Mouse (Mus musculus) intestine, embryonic 15.5 days (tissue): Measurements from ENCODE around the gene Srrm1. TPM values are rescaled to one million over a fixed set of nuclear protein-coding genes. Genes with fewer than 3 reads are reported as not detected.

Experiments used
- ATAC-seq: fragments of 200-750 bp; cut with Nextera tagmentation; 2 replicates; pipeline ENCODE4 v1.8.0; 2017; ENCODE audit warnings: moderate TSS enrichment, moderate library complexity
- H3K27ac ChIP-seq: fragments of 300-500 bp; sonication (generic); 2 replicates; pipeline ENCODE4 v1.5.1; 2015; ENCODE audit warnings: mild to moderate bottlenecking, inconsistent platforms
- H3K27me3 ChIP-seq: fragments of 300-500 bp; sonication (generic); replicated peaks from 2 replicates; pipeline ENCODE4 v1.6.1; 2015; ENCODE audit warnings: inconsistent platforms
- H3K36me3 ChIP-seq: fragments of 300-500 bp; sonication (generic); 2 replicates; pipeline ENCODE4 v1.6.1; 2015; ENCODE audit warnings: inconsistent platforms
- H3K4me1 ChIP-seq: fragments of 300-500 bp; sonication (generic); replicated peaks from 2 replicates; pipeline ENCODE4 v1.6.1; 2015; ENCODE audit warnings: inconsistent platforms
- H3K4me2 ChIP-seq: fragments of 300-500 bp; sonication (generic); replicated peaks from 2 replicates; pipeline ENCODE4 v1.6.1; 2015; ENCODE audit warnings: mild to moderate bottlenecking, inconsistent platforms
- H3K4me3 ChIP-seq: fragments of 300-500 bp; sonication (generic); replicated peaks from 2 replicates; pipeline ENCODE4 v1.5.1; 2015; ENCODE audit warnings: inconsistent platforms
- H3K9ac ChIP-seq: fragments of 300-500 bp; sonication (generic); 2 replicates; pipeline ENCODE4 v1.6.1; 2015; ENCODE audit warnings: inconsistent platforms
- H3K9me3 ChIP-seq: fragments of 300-500 bp; sonication (generic); 2 replicates; pipeline ENCODE4 v1.6.1; 2016; ENCODE audit warnings: inconsistent platforms
- WGBS: fragments of 180-500 bp; shearing (Covaris S2); methylation state at CpG from one replicate; pipeline ENCODE4 v1.1.7; 2015; 5-methylcytosine and 5-hydroxymethylcytosine counted together
- polyA plus RNA-seq: library from polyadenylated mRNA; unstranded; fragments of >200 nt; fragmentation: Nextera tagmentation; extraction: Ambion mirVana; gene quantifications from 2 replicates; pipeline ENCODE4 v1.2.1, GENCODE M21; 2015

Srrm1 gene
- polyA plus RNA-seq, 1 experiment from 2014 or later: 248 TPM

- Histone ChIP-seq H3K4me3 (no peak overlapping the region), H3K4me2 (no peak overlapping the region), H3K9me3 (no peaks in the 10 kb centered on the region), H3K36me3 (no peaks in the 10 kb centered on the region), H3K4me1 (0 out of 2 replicates have a peak, but pooled peaks cover 2% of the 10 kb centered on the region), H3K27ac (no peak overlapping the region), H3K27me3 (no peaks in the 10 kb centered on the region), H3K9ac (0 out of 2 replicates have a peak overlapping the region, but pooled peaks have one; percentile 17)
- 75% methylated on average over 15 of the region's 15 CpGs for WGBS
- peak; percentile 48 for ATAC-seq
Measured at GRCm38 (mm10) chr4:135297931-135298546, 55.1 kb downstream of the Srrm1 start.

GRCm38 (mm10) chr4:135297146-135297545 lies 56.0 kb downstream of the Srrm1 start:
- Histone ChIP-seq H3K9ac (no peak overlapping the region), H3K9me3 (no peaks in the 10 kb centered on the region), H3K36me3 (no peaks in the 10 kb centered on the region), H3K4me2 (no peak overlapping the region), H3K4me1 (peaks cover 9% of the 10 kb centered on the region), H3K27me3 (no peaks in the 10 kb centered on the region), H3K27ac (no peak overlapping the region), H3K4me3 (no peak overlapping the region)
- ATAC-seq: no peak
- WGBS: 86% methylated on average over 7 of the region's 7 CpGs

- Histone ChIP-seq H3K9ac (no peak overlapping the region), H3K27me3 (no peaks in the 10 kb centered on the region), H3K36me3 (no peaks in the 10 kb centered on the region), H3K4me3 (no peak overlapping the region), H3K4me2 (no peak overlapping the region), H3K27ac (no peak overlapping the region), H3K4me1 (peaks cover 14% of the 10 kb centered on the region), H3K9me3 (no peaks in the 10 kb centered on the region)
- ATAC-seq: no peak
Measured at GRCm38 (mm10) chr4:135296565-135296964, 56.6 kb downstream of the Srrm1 start.

- H3K27me3 ChIP-seq: no peaks in the 10 kb centered on the region
- H3K36me3 ChIP-seq: no peaks in the 10 kb centered on the region
- peaks cover 13% of the 10 kb centered on the region for H3K4me1 ChIP-seq
- H3K9ac ChIP-seq: no peak overlapping the region
- no peaks in the 10 kb centered on the region for H3K9me3 ChIP-seq
- H3K4me3 ChIP-seq: no peak overlapping the region
- no peak for ATAC-seq
- H3K4me2 ChIP-seq: no peak overlapping the region
- no peak overlapping the region for H3K27ac ChIP-seq
- 78% methylated on average over 3 of the region's 3 CpGs for WGBS
Measured at GRCm38 (mm10) chr4:135293813-135294212, 59.3 kb downstream of the Srrm1 start.

DNA sequence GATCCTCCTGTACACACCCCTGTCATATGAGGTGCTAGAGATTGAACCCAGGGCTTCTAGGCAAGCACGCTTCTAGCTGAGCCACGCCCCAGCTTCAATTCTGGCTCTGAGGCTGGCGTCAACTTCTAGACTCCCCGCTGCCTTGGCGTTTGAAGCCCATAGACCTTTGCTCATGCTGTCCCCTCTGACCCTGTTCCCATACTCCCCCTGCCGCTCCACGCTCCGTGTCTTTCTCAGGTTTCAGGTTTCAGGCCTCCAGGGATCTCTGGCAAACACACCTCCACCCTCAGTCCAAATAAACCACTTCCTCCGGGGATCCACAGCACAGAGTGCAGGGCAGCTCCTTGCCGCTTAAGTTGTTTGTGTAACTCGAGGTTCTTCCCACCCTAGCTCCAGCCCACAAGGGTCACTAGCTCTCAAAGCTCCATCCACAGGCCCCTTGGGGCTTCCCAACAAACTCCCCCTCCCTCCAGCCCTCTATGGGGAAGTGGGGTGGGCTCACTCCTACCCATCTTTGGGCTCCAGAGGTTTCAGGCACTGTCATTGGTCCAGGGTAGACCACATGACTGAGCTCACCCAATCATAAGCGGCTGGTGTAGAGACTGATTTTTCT lies 60.5 kb downstream of the Srrm1 start:
- Histone ChIP-seq H3K4me1 (peaks cover 16% of the 10 kb centered on the region), H3K9me3 (no peaks in the 10 kb centered on the region), H3K36me3 (no peaks in the 10 kb centered on the region), H3K27ac (peak overlapping the region; percentile 58; the same call in 1 of the 2 replicates), H3K9ac (no peak overlapping the region), H3K27me3 (no peaks in the 10 kb centered on the region), H3K4me2 (peak overlapping the region; percentile 50), H3K4me3 (peak overlapping the region; percentile 6; the same call in 1 of the 2 replicates)
- peak; percentile 59 for ATAC-seq
- 10% methylated on average over 12 of the region's 12 CpGs for WGBS

DNA sequence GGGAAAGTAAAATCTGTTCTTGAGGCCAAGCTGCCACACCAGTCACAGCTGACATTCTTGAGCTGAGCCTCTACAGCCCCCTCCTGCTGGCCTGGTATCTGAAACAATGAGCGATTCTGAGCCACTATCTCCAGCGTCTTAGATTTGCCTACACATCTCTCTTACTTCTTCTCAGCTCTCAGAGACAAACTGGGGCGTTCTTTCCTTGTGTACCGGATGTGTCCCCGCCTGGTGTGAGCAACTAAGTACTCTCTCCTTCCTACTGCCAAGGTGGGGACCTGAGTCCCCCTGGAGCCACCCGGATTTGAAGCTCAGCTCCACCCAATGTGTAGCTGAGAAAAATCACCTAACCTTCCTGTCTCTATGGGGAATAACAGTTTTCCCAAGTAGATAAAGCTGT lies 61.3 kb downstream of the Srrm1 start:
- Histone ChIP-seq H3K36me3 (no peaks in the 10 kb centered on the region), H3K9ac (no peak overlapping the region), H3K27ac (0 out of 2 replicates have a peak overlapping the region, but pooled peaks have one; percentile 29), H3K9me3 (no peaks in the 10 kb centered on the region), H3K4me1 (peaks cover 20% of the 10 kb centered on the region), H3K4me3 (no peak overlapping the region), H3K4me2 (no peak overlapping the region), H3K27me3 (no peaks in the 10 kb centered on the region)
- WGBS: 45% methylated on average over 6 of the region's 6 CpGs
- no peak for ATAC-seq

- Histone ChIP-seq H3K4me3 (no peak overlapping the region), H3K9me3 (no peaks in the 10 kb centered on the region), H3K4me2 (no peak overlapping the region), H3K9ac (no peak overlapping the region), H3K4me1 (peaks cover 27% of the 10 kb centered on the region), H3K27ac (no peak overlapping the region), H3K27me3 (no peaks in the 10 kb centered on the region), H3K36me3 (no peaks in the 10 kb centered on the region)
- ATAC-seq: no peak
- WGBS: 91% methylated on average over 8 of the region's 8 CpGs
Measured at GRCm38 (mm10) chr4:135291199-135291598, 61.9 kb downstream of the Srrm1 start.

DNA sequence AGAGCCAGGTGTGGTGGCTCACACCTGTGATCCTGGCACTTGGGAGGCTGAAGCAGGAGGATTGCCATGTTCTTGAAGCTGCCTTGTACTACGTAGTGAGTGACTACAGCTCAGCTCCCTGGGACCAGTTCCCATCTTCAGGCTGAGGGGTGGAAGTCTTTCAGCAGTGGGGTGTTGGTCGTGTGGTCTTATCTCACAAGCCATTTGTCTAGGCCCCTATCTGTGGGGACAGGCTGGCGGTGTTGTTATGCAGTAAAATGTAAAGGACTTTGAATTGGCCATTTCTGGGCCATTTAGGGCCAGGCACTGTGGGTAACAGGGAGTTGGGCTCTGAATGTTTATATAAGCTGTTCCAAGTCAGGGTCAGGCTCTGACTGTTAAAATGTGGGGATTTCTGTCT lies 65.1 kb downstream of the Srrm1 start:
- Histone ChIP-seq H3K4me2 (no peak overlapping the region), H3K36me3 (no peaks in the 10 kb centered on the region), H3K4me1 (peaks cover 36% of the 10 kb centered on the region), H3K9ac (no peak overlapping the region), H3K9me3 (no peaks in the 10 kb centered on the region), H3K4me3 (no peak overlapping the region), H3K27me3 (no peaks in the 10 kb centered on the region), H3K27ac (peak overlapping the region; percentile 51)
- 37% methylated on average over 3 of the region's 3 CpGs for WGBS
- peak; percentile 68 for ATAC-seq

DNA sequence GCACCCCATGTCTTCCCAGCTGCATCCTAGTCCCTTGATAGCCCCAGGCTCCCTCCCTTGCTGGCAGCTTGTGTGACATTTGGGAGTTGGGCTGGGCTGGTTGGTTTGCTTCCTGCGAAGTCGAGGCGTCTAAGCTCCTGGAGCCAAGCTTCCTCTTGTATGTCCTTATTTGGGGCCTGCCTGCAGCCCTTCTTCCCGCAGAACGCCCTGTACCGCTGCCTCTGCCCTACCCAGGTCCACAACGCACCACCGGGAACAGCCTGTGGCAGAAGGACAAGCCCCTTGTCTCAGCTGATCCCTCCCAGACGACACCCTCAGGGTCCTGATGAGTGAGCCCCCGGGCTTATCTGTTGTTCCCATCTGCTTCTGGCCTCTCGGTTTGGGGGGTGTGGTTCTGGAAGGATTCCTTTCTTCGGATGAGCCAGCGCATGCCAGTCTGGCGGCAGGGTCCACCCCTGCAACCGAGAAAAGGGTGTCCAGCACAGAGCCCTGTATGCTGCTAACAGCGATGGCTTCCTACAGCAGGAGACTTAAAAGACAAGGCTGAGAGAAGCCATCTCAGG lies 66.2 kb downstream of the Srrm1 start:
- Histone ChIP-seq H3K27ac (peak overlapping the region; percentile 91), H3K4me1 (peaks cover 28% of the 10 kb centered on the region), H3K36me3 (no peaks in the 10 kb centered on the region), H3K27me3 (no peaks in the 10 kb centered on the region), H3K4me3 (peak overlapping the region; percentile 2; the same call in 1 of the 2 replicates), H3K4me2 (peak overlapping the region; percentile 46), H3K9ac (peak overlapping the region; percentile 31), H3K9me3 (no peaks in the 10 kb centered on the region)
- peak; percentile 65 for ATAC-seq
- 5% methylated on average over 16 of the region's 16 CpGs for WGBS

DNA sequence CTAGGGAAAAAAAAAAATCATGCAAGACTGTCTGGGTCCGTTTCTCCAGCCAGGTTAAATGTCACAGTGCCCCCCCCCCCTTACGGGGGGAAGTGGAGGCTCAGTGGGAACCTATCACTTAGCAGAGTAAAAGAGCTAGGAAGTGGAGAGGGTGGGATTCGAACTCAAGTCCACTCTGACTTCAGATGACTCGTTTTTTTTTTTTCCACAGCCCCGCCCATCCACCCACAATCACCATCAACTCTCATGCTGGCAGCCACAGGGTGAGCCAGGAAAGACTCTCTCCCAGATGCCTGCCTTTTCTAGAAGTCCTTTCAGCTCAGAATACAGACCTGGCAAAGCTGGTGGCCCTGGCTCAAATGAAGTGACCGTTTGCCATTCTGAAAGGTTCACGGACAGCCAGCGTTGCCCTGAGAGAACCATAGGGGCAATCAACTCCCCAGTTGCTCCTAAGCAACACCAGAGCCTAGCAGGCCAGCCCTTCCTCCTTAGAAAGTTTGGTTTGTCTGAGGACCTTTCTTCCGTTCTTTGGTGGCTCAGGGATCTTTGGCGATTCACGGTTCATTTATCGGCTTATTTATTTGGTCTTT lies 67.0 kb downstream of the Srrm1 start:
- WGBS: 60% methylated on average over 12 of the region's 12 CpGs
- Histone ChIP-seq H3K4me1 (peaks cover 24% of the 10 kb centered on the region), H3K9me3 (no peaks in the 10 kb centered on the region), H3K4me3 (no peak overlapping the region), H3K27ac (peak overlapping the region; percentile 91), H3K9ac (no peak overlapping the region), H3K4me2 (peak overlapping the region; percentile 46; the same call in 1 of the 2 replicates), H3K27me3 (no peaks in the 10 kb centered on the region), H3K36me3 (no peaks in the 10 kb centered on the region)
- no peak for ATAC-seq

GRCm38 (mm10) chr4:135285436-135285835 lies 67.7 kb downstream of the Srrm1 start:
- Histone ChIP-seq H3K4me2 (no peak overlapping the region), H3K27ac (no peak overlapping the region)

GRCm38 (mm10) chr4:135283875-135284274 lies 69.2 kb downstream of the Srrm1 start:
- H3K4me1 ChIP-seq: peaks cover 24% of the 10 kb centered on the region
- no peaks in the 10 kb centered on the region for H3K27me3 ChIP-seq
- no peak overlapping the region for H3K27ac ChIP-seq
- H3K36me3 ChIP-seq: no peaks in the 10 kb centered on the region
- 89% methylated on average over 7 of the region's 7 CpGs for WGBS
- no peak for ATAC-seq
- no peak overlapping the region for H3K4me3 ChIP-seq
- H3K4me2 ChIP-seq: no peak overlapping the region
- H3K9ac ChIP-seq: no peak overlapping the region
- no peaks in the 10 kb centered on the region for H3K9me3 ChIP-seq

More at GRCm38 (mm10) chr4:135285436-135285835, 67.7 kb downstream of the Srrm1 start:
- no peak overlapping the region for H3K9ac ChIP-seq
- no peaks in the 10 kb centered on the region for H3K27me3 ChIP-seq
- no peaks in the 10 kb centered on the region for H3K36me3 ChIP-seq
- H3K9me3 ChIP-seq: no peaks in the 10 kb centered on the region
- peak; percentile 36 for ATAC-seq
- H3K4me3 ChIP-seq: no peak overlapping the region
- WGBS: 51% methylated on average over 8 of the region's 8 CpGs
- peaks cover 24% of the 10 kb centered on the region for H3K4me1 ChIP-seq
